In the genomic region with DNA sequence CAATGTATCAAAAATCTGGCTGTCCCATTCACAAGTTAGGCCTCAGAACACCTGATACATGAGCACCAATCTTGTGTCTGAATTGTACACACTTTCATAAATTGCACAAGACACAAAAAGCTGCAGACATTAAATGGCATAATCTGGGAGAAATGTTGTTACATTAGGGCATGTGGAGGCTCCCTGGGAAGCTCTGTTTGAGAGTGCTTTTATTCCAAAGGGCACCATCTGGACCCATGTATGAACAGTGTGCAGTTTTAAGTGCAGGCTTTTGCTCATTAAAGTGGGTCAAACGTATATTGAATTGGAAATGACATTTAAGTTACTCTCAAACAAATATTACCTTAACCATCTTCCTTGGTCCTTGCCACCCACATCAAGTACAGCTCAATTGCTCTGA, we compare ENCODE assay signal across 27 mouse cellular contexts.
DNase-seq lines count a peak whose midpoint lies in the region; ATAC-seq and TF ChIP-seq lines count a peak whose summit lies in the region.
"Had no signal": no experiment of that assay in that cellular context is flagged by ENCODE, and none has a peak within 500 bp of the region (broad histone marks: within the 10 kb centered on the region; RNA-seq: fewer than 3 reads in every experiment).

No protein-coding gene starts in this region.

- H3K27me3 ChIP-seq in lung, embryonic 16.5 days (ENCODE audit: control insufficient read depth, insufficient read depth, low read depth, low read length): no peaks in the 10 kb centered on the region
- H3K27me3 ChIP-seq: CH12.LX; embryonic facial prominence, embryonic 12.5 days; hindbrain, embryonic 13.5 days; liver, embryonic 15.5 days; lung, embryonic 15.5 days had no signal

- TF ChIP-seq POLR2A in lung, adult 2 months (IDR thresholded peaks at IDR 0.05; ENCODE audit: borderline replicate concordance, extremely low read depth, low read depth, low read length): no peak

- H3K4me3 ChIP-seq in lung, embryonic 16.5 days (ENCODE audit: low read length): no peak overlapping the region
- H3K4me3 ChIP-seq in lung, adult 2 months (replicated peaks; ENCODE audit: extremely low read depth, low read depth, low read length): no peak overlapping the region
- H3K4me3 ChIP-seq: embryonic facial prominence, embryonic 12.5 days; hindbrain, embryonic 13.5 days; liver, embryonic 15.5 days; lung, embryonic 15.5 days had no signal

- H3K36me3 ChIP-seq in lung, embryonic 16.5 days (ENCODE audit: control insufficient read depth, insufficient read depth, low read length): no peaks in the 10 kb centered on the region
- H3K36me3 ChIP-seq: embryonic facial prominence, embryonic 12.5 days; hindbrain, embryonic 13.5 days; liver, embryonic 15.5 days; lung, embryonic 15.5 days had no signal

- intact Hi-C loops in left cerebral cortex, postnatal 36 days (cut with DNase I): no loop called here

- H3K9ac ChIP-seq in lung, embryonic 16.5 days (ENCODE audit: low read length): no peak overlapping the region
- H3K9ac ChIP-seq: embryonic facial prominence, embryonic 12.5 days; hindbrain, embryonic 13.5 days; liver, embryonic 15.5 days; lung, embryonic 15.5 days had no signal

- ATAC-seq in cerebellum, adult (ENCODE audit: insufficient number of reproducible peaks, low FRiP score, low TSS enrichment): peak; percentile 72
- peak; percentile 31; the same call in 1 of the 2 replicates for ATAC-seq in lung, embryonic 16.5 days (ENCODE audit: low read depth)
- ATAC-seq: activated CD4-positive, CD25-positive, alpha-beta regulatory T cell, adult 4 months; intestine, embryonic 16.5 days; midbrain, embryonic 16.5 days had no signal

- no peak overlapping the region for H3K4me2 ChIP-seq in lung, embryonic 16.5 days (ENCODE audit: low read depth, low read length)
- H3K4me2 ChIP-seq: embryonic facial prominence, embryonic 12.5 days; heart, embryonic 11.5 days; hindbrain, embryonic 13.5 days; liver, embryonic 15.5 days; lung, embryonic 15.5 days; midbrain, embryonic 11.5 days had no signal

- no peak overlapping the region for H3K27ac ChIP-seq in lung, embryonic 16.5 days (ENCODE audit: low read length)
- H3K27ac ChIP-seq: embryonic facial prominence, embryonic 12.5 days; kidney, postnatal 0 days; liver, embryonic 15.5 days; lung, embryonic 15.5 days; stomach, postnatal 0 days had no signal

- no peak for TF ChIP-seq CTCF in lung, adult 2 months (IDR thresholded peaks at IDR 0.05; ENCODE audit: insufficient read depth, low read length)

- WGBS in lung, embryonic 16.5 days: 41% methylated on average over 1 of the region's 1 CpGs
- 62% methylated on average over 1 of the region's 1 CpGs for WGBS in lung, adult 2 months

- DNase-seq in cerebellum, postnatal 4 days (ENCODE audit: low spot score in 2 of 2): no peak
- no peak for DNase-seq in lung, adult 2 months
- peak; percentile 44 for DNase-seq in cerebellum, adult 9-11 months
- no peak for DNase-seq in left cerebral cortex, postnatal 36 days (ENCODE audit: low spot score in 2 of 2)
- DNase-seq in gastrocnemius, adult 8-10 months (ENCODE audit: low spot score in 2 of 2): no peak
- DNase-seq in spleen, adult 12 weeks (ENCODE audit: low spot score): no peak
- DNase-seq: adrenal gland, adult 2 months; gastrocnemius, postnatal 14 days; heart, postnatal 36 days; kidney, adult 8-10 months; liver; thymus, adult 18-20 months; thymus, postnatal 36 days had no signal

- H3K9me3 ChIP-seq in lung, embryonic 16.5 days (ENCODE audit: control insufficient read depth, low read length): no peaks in the 10 kb centered on the region
- H3K9me3 ChIP-seq: embryonic facial prominence, embryonic 12.5 days; hindbrain, embryonic 13.5 days; liver, embryonic 15.5 days; lung, embryonic 15.5 days had no signal

- H3K4me1 ChIP-seq in lung, embryonic 16.5 days (replicated peaks; ENCODE audit: control insufficient read depth, insufficient read depth, low read length): no peaks in the 10 kb centered on the region
- no peaks in the 10 kb centered on the region for H3K4me1 ChIP-seq in lung, adult 2 months (ENCODE audit: control insufficient read depth, insufficient read depth, low read length)
- H3K4me1 ChIP-seq: liver, embryonic 15.5 days had no signal
